Comparison of ENCODE assay signal across 15 mouse cellular contexts in the genomic region with DNA sequence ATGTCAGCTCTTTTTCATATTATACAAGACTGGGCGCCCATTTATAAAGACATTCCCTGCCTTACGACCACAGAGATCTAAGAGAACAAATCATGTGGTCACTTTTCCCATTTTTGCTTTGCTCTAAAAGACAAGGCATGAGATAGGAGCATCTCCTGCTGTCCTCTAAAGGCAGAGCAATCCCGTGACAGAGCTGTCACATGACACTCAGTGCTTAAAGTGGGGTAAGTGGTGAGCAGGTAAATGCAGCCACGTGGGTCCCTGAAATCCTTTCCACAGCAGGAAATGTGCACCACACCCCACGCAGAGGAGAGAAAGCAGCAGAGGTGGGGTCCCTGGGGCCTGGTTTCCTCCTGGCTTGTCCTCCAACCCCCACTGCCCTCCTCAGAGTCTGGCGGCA.
"Had no signal": no experiment of that assay in that cellular context is flagged by ENCODE, and none has a peak within 500 bp of the region (broad histone marks: within the 10 kb centered on the region; RNA-seq: fewer than 3 reads in every experiment).

No protein-coding gene starts in this region.

- H3K27me3 ChIP-seq: neural tube, embryonic 13.5 days; neural tube, embryonic 15.5 days had no signal

- H3K27ac ChIP-seq: midbrain, embryonic 10.5 days; midbrain, embryonic 12.5 days; neural tube, embryonic 13.5 days; neural tube, embryonic 15.5 days had no signal

- H3K9ac ChIP-seq: lung, embryonic 14.5 days; midbrain, embryonic 12.5 days; neural tube, embryonic 13.5 days; neural tube, embryonic 15.5 days had no signal

- DNase-seq: lung, adult 18-20 months; lung, embryonic 14.5 days; lung, postnatal 10 days; lung, postnatal 4 days; midbrain, embryonic 14.5 days; retina, postnatal 1 day; right cerebral cortex, postnatal 14 days; thymus, adult 18-20 months; thymus, postnatal 14 days; thymus, postnatal 36 days had no signal

- H3K4me3 ChIP-seq: midbrain, embryonic 10.5 days; midbrain, embryonic 12.5 days; myocyte; neural tube, embryonic 13.5 days; neural tube, embryonic 15.5 days had no signal

- H3K9me3 ChIP-seq: midbrain, embryonic 10.5 days; midbrain, embryonic 12.5 days; neural tube, embryonic 13.5 days; neural tube, embryonic 15.5 days had no signal
